Mouse (Mus musculus) adipocyte (in vitro differentiated cells): ENCODE measurements around the gene Lrrc25.
A peak's percentile ranks its signal among the peaks of the same experiment; 100 is the strongest.

Source experiments
- DNase-seq: peaks from one replicate; pipeline ENCODE4 v3.0.0-alpha.2; 2016; ENCODE audit warnings: low spot score

Gene Lrrc25

GRCm38 (mm10) chr8:70599507-70600290, 16.3 kb upstream of the Lrrc25 start:
- no peak for DNase-seq

- DNase-seq = no peak
These were observed 15.3 kb upstream of the Lrrc25 start for GRCm38 (mm10) chr8:70600473-70601270.

DNA sequence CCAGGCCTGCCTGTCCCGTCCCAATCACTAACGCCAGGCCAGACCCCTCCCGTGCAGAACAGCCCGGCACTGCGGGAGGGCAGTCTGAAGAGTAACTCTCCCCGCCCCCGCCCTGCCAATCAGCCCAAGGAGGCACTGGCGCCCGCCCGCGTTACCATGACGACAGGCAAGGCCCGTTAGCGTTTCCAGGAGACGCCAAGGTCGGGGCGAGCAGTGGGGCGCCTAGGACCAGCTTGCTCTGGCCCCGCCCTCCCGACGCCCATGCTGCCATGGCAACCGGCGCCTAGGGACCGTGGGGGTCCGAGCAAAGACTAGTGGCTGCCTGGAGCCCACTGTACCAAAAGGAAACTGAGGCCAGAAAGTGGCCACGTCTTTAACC, 14.7 kb upstream of the Lrrc25 start:
- DNase-seq = no peak

GRCm38 (mm10) chr8:70602139-70602811, 13.7 kb upstream of the Lrrc25 start:
- no peak for DNase-seq

- DNase-seq = no peak
These were observed 11.4 kb upstream of the Lrrc25 start for GRCm38 (mm10) chr8:70604558-70604957.

- no peak for DNase-seq
These were observed 9.8 kb upstream of the Lrrc25 start for GRCm38 (mm10) chr8:70605871-70606779.

DNA sequence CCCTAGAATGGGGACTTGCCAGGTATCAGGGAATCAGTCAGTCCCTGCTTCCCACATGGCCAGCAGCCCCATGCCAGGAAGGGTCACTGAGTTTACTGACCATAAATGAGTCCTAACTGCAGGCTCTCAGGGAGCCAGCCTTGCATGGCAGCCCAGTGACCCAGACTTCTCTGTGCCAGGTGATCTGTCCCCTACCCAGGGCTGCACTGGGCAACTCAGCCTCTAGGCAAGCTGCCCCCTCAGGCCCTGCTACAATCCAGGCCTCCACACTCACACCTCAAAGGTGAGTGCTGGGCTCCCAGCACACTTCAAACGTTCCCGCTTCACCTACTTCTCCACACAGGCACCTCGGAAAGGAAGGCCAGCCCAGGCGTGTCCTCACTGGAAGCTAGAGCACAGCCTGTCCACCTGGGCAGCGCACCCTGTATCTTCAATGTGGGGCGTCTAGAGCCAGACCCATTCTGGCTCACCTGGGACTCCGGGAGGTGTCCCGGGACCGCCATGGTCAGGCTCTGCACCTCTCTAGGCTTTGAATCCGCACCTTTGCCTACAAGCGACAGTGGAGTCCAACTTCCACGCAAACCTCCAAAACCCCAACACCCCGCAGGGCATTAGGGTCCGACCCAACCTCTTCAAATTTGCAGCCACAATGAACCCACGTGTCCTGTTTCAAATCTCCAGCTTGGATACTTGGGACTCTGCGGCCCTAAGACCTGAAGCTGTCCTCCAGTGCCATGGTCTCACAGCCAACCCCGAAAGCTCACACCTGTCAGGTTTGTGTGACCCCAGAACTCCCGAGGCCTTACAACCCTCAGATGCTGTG, 9.0 kb upstream of the Lrrc25 start:
- no peak for DNase-seq

DNA sequence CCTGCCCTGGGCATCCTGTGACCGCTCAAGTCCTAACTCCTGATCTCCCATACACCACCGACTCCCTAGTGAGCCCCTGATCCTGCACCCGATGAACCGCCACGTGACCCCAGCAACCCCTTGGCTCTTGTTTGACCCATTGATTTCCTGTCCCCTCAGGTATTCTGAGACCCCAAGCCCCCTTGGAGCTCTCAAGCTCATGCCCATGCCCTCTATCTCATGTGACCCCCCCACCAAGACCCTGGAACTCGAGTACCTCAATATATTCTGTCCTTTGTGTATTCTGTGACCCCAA, 8.4 kb upstream of the Lrrc25 start:
- no peak for DNase-seq

DNA sequence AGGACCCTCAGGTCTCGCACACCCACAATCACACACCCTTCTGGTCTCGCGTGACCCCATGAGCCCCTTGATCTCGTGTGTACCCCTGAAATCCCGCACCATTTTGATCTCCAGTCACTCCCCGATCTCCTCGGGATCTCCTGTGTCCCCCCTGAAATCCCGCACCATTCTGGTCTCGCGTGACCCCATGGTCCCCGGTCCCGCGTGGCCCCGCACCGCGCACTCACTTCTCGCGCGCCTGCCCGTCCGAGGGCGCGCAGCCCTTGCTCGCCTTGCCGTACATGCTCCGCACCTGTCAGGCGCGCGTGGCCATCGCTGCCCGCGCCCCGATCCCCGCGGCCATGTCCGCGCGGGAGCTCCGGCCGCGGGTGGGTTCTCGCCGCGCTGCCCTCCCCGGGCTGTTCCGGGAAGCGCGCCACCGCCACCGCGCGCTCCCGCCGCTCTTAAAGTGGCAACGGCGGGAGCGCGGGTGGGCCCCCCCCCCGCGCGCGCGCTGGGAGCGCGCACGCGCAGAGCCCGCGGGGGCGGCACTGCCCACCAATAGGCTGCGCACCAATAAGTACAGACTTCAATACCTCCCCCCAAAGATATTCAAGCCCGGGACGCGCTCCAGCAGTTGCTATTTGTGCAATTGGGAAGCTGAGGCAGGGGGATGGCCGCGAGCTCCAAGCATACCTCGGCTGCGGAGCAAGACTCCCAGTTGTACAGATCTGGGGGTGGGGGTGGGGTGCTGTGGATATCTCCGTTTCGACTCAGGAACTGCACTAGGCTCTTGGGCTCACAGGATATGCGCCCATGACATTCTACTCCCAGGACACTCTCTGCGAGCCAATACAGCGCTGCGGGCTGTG, 7.8 kb upstream of the Lrrc25 start:
- DNase-seq = peak; percentile 54

DNA sequence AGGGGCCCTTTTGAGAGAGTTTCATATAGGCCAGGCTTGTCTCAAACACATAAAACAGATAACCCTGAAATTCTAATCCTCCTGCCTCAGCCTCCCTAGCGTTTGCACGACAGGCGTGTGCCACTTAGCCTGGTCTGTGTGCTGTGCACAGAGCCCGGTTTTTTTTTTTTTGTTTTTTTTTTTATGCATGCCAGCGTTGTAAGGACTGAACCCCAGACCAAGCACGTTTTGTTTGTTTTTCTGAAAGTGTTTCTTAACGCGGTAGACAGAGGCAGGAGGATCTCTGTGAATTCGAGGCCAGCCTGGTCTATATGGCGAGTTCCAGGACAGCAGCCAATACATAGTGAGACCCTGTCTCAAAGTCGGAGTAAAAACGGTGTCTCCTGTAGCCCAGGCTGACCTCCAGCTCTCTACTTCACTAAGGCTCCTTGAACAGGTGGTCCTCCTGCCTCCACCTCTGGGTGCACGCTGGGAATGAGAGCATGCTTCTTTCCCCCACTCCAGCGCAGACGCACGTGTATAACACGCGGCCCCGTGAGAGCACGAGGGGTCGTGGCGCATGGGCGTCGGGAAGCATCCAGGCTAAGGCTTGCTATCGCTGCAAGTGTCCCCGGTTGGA, 7.1 kb upstream of the Lrrc25 start, which contains the start of gene Ssbp4:
Gene Ssbp4 (minus strand): TSS at position 124 of the 619 bp plus-strand sequence.
- no peak for DNase-seq

DNA sequence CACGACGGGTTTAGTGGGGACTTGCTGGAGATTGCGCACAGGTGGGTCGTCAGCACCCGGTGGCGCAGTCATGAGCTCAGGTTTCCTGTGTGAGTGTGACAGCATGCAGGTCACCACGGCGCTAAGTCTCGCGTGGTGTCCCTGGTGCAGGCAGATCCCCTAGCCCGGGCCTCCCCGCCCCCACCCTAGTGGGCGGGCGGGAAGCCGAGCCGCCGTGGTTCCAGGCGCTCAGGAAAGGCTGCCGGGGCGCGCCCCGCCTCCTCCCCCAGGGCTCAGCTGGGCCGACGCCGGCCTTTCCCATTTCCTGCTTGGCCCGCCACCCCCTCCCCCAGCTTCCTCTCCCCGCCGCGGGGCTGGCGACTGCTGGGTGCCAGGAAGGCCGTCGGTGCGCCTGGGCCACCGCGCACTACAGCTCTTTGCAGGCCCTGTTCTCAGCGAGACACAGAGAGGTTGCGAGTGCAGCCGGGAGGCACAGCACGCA, 6.5 kb upstream of the Lrrc25 start:
- peak; percentile 77 for DNase-seq

DNA sequence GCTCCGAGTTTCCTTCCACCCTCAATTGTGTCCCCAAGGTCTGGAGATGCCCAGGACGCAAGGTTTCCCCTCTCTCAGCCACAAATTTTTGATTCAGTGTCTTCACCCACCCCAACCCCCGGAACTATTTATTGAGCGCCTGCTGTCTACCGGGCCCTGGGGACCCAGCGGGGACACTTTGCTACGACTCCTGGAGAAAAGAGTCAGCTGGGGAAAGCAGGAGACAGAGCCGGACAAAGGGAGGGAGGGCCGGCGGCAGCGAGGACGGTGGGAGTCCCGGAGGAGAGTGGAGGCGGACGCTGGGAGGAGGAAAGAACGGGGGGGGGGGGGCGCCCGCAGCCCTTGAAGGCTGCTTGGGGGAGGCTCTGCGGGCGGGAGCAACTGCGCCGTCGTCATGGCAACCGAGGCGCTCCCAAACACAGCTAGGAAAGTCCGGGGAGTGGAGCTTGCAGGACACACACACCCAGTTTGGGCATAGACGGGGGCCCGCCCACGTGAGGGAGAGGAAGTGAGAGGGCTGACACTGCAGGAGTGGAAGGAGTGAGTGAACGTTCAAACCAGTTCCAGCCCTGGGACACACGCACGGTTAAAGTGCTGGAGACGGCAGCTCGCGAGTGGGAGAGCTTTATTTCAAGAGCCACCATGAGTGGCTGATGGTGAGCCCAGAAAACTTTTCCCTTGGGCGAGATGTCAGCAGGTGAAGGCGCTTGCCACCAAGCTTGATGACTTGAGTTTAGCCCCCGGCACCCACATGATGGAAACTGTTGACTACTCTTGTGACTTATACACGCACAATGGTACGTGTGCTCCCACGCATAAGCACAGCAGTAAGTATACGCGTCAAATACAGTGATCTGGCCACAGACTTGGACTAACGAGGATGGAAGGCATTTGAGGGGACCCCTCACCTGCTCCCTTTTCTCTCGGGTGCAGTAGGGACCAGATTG, 5.8 kb upstream of the Lrrc25 start:
- peak; percentile 90 for DNase-seq

GRCm38 (mm10) chr8:70610796-70611771, 4.9 kb upstream of the Lrrc25 start:
- DNase-seq = peak; percentile 83

- DNase-seq = peak; percentile 91
These were observed 4.1 kb upstream of the Lrrc25 start for GRCm38 (mm10) chr8:70611849-70612248.

DNA sequence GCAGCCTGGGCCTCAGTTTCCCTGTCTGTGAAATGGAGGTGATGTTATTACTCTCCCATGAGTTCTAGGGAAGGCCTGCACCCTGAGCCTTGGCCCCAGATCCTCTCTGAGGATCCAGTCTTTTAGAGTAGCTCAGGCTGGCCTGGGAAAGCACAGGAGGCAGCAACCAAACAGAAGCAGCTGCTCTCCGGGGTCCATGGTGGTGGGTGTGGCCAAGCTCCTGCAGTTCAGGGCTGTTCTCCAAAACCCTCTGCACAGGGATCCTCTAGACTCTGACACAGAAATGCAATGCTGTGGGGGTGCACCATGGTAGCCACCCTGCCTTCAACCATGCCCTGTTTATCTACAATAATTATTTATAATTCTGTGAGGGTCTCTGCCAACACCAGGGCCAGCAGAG, 2.2 kb upstream of the Lrrc25 start:
- no peak for DNase-seq

- DNase-seq = no peak
These were observed 1.5 kb upstream of the Lrrc25 start for GRCm38 (mm10) chr8:70614469-70614868.

GRCm38 (mm10) chr8:70615281-70615680, 674 bp upstream of the Lrrc25 start:
- DNase-seq = no peak
